Mouse (Mus musculus): Measurements from ENCODE around the gene Ptgs2.

Gene Ptgs2

GRCm38 (mm10) chr1:150147272-150147671 lies 47.4 kb downstream of the Ptgs2 start:
- in situ Hi-C loops (cut with MboI, MseI), result no loop called here

GRCm38 (mm10) chr1:150151411-150151810 lies 51.6 kb downstream of the Ptgs2 start:
- in situ Hi-C loops (cut with MboI, MseI), result no loop called here
